8 mouse cellular contexts compared by ENCODE assay signal in genomic region chr1:134454904-134455824, GRCm38 (mm10). TPM values are rescaled to one million over a fixed set of nuclear protein-coding genes. Genes with fewer than 3 reads are reported as not detected.
DNase-seq lines count a peak whose midpoint lies in the region; ATAC-seq and TF ChIP-seq lines count a peak whose summit lies in the region.

TSS of gene Klhl12 (plus strand) at chr1:134455531.

- peak within 1 kb of the TSS; percentile 88 for H3K9ac ChIP-seq in ES-E14 (ENCODE audit: insufficient read depth, low read depth, low read length, poor library complexity, severe bottlenecking)
- H3K9ac ChIP-seq in forebrain, embryonic 15.5 days (replicated peaks) = peak within 1 kb of the TSS; percentile 94
- H3K9ac ChIP-seq in lung, embryonic 14.5 days = peak within 1 kb of the TSS; percentile 95

- DNase-seq in ES-E14 (ENCODE audit: low read depth, low spot score) = peak; percentile 78
- DNase-seq in cerebellum, adult 11-12 months = peak; percentile 95
- peak; percentile 95 to 97 for DNase-seq in heart, postnatal 36 days
- DNase-seq in layer of hippocampus, adult 2 months (ENCODE audit: low spot score in 2 of 2) = peak; percentile 91 to 97
- DNase-seq in lung, embryonic 14.5 days = peak; percentile 95
- peak; percentile 98 for DNase-seq in thymus, adult 2 months

- H3K9me3 ChIP-seq in ES-E14 (ENCODE audit: control insufficient read depth, insufficient read depth, low read depth, low read length) = no peaks in the 10 kb centered on the region
- no peaks in the 10 kb centered on the region for H3K9me3 ChIP-seq in forebrain, embryonic 15.5 days
- no peaks in the 10 kb centered on the region for H3K9me3 ChIP-seq in lung, embryonic 14.5 days (ENCODE audit: low read depth, low read length)

- peak within 1 kb of the TSS; percentile 80 to 95 for H3K4me3 ChIP-seq in ES-E14 (ENCODE audit: insufficient read depth in 1 of 2, low read depth in 1 of 2, low read length in 2 of 2, poor library complexity in 1 of 2, severe bottlenecking in 1 of 2)
- H3K4me3 ChIP-seq in forebrain, embryonic 15.5 days = peak within 1 kb of the TSS; percentile 79
- peak within 1 kb of the TSS; percentile 82 for H3K4me3 ChIP-seq in layer of hippocampus, adult 2 months
- H3K4me3 ChIP-seq in lung, embryonic 14.5 days (ENCODE audit: low read depth, low read length) = peak within 1 kb of the TSS; percentile 85
- H3K4me3 ChIP-seq in olfactory bulb, adult 2 months (ENCODE audit: insufficient read depth, low read depth, low read length) = peak within 1 kb of the TSS; percentile 93
- H3K4me3 ChIP-seq in thymus, adult 2 months (ENCODE audit: control insufficient read depth, insufficient read depth, low read length) = peak within 1 kb of the TSS; percentile 85

- intact Hi-C loops in heart, postnatal 36 days (cut with DNase I) = loop anchor here (1.0 to 2.0 kb wide), 2 partner anchors 38 to 93 kb away; no protein-coding TSS in a partner anchor

- H3K27me3 ChIP-seq in forebrain, embryonic 15.5 days = peaks cover 3% of the 10 kb centered on the region; the same call in 1 of the 2 replicates
- H3K27me3 ChIP-seq in lung, embryonic 14.5 days (ENCODE audit: insufficient read depth, low read length) = no peaks in the 10 kb centered on the region
- no peaks in the 10 kb centered on the region for H3K27me3 ChIP-seq in thymus, adult 2 months (ENCODE audit: control insufficient read depth, insufficient read depth, low read length)

- peak; percentile 51 for TF ChIP-seq CTCF in layer of hippocampus, adult 2 months (conservative IDR thresholded peaks at IDR 0.05)
- TF ChIP-seq CTCF in lung, embryonic 14.5 days (IDR thresholded peaks at IDR 0.05; ENCODE audit: low read depth) = no peak
- no peak for TF ChIP-seq CTCF in olfactory bulb, adult 2 months (IDR thresholded peaks at IDR 0.05; ENCODE audit: insufficient read depth, low read depth, low read length)
- TF ChIP-seq CTCF in thymus, adult 2 months (IDR thresholded peaks at IDR 0.05; ENCODE audit: borderline replicate concordance, control insufficient read depth, extremely low read depth, insufficient read depth, low read length, poor library complexity) = peak; percentile 58; the same call in 1 of the 2 replicates

- 1% methylated on average over 60 of the region's 61 CpGs for WGBS in forebrain, embryonic 15.5 days
- WGBS in lung, embryonic 14.5 days = under 1% methylated on average over 61 of the region's 61 CpGs
- WGBS in olfactory bulb, adult 2 months = under 1% methylated on average over 61 of the region's 61 CpGs
- under 1% methylated on average over 61 of the region's 61 CpGs for WGBS in thymus, adult 2 months

- peaks cover 3% of the 10 kb centered on the region for H3K36me3 ChIP-seq in ES-E14 (ENCODE audit: control insufficient read depth, insufficient read depth, low read length, poor library complexity, severe bottlenecking)
- H3K36me3 ChIP-seq in forebrain, embryonic 15.5 days = peaks cover 17% of the 10 kb centered on the region; the same call in 1 of the 2 replicates
- H3K36me3 ChIP-seq in lung, embryonic 14.5 days (ENCODE audit: insufficient read depth) = peaks cover 19% of the 10 kb centered on the region
- H3K36me3 ChIP-seq in thymus, adult 2 months (ENCODE audit: control insufficient read depth, insufficient read depth, low read length) = 0 out of 2 replicates have a peak, but pooled peaks cover 3% of the 10 kb centered on the region

- peak within 1 kb of the TSS; percentile 85 for H3K4me2 ChIP-seq in forebrain, embryonic 15.5 days (replicated peaks)
- peak within 1 kb of the TSS; percentile 63 for H3K4me2 ChIP-seq in lung, embryonic 14.5 days

- in situ Hi-C loops in ES-E14 (cut with MboI; ENCODE audit: low sequenced_read_pairs in 2 of 2, unreplicated experiment in 2 of 2) = no loop called here

- ATAC-seq in forebrain, embryonic 15.5 days (replicated peaks) = peak; percentile 95
- ATAC-seq in lung, embryonic 14.5 days (ENCODE audit: insufficient read depth) = peak; percentile 92

- no peaks in the 10 kb centered on the region for H3K4me1 ChIP-seq in ES-E14 (ENCODE audit: control insufficient read depth in 2 of 2, insufficient read depth in 2 of 2, low read length in 2 of 2, poor library complexity in 1 of 2)
- peaks cover 23% of the 10 kb centered on the region for H3K4me1 ChIP-seq in forebrain, embryonic 15.5 days
- H3K4me1 ChIP-seq in lung, embryonic 14.5 days (ENCODE audit: insufficient read depth) = 0 out of 2 replicates have a peak, but pooled peaks cover 4% of the 10 kb centered on the region
- no peaks in the 10 kb centered on the region for H3K4me1 ChIP-seq in olfactory bulb, adult 2 months (ENCODE audit: control insufficient read depth, insufficient read depth, low read length)
- peaks cover 4% of the 10 kb centered on the region; the same call in 1 of the 2 replicates for H3K4me1 ChIP-seq in thymus, adult 2 months (replicated peaks; ENCODE audit: control insufficient read depth, insufficient read depth, low read length)

- no peak for TF ChIP-seq POLR2A in olfactory bulb, adult 2 months (IDR thresholded peaks at IDR 0.05; ENCODE audit: insufficient read depth, low read depth, low read length)
- TF ChIP-seq POLR2A in thymus, adult 2 months (IDR thresholded peaks at IDR 0.05; ENCODE audit: control insufficient read depth, extremely low read depth, insufficient read depth, low read length, poor library complexity) = peak; percentile 83

- no peak within 1 kb of the TSS for H3K27ac ChIP-seq in ES-E14 (ENCODE audit: insufficient read depth, low read depth, low read length, poor library complexity, severe bottlenecking)
- peak within 1 kb of the TSS; percentile 79 for H3K27ac ChIP-seq in forebrain, embryonic 15.5 days (replicated peaks)
- H3K27ac ChIP-seq in layer of hippocampus, adult 2 months = peak within 1 kb of the TSS; percentile 90
- H3K27ac ChIP-seq in lung, embryonic 14.5 days (ENCODE audit: low read depth) = peak within 1 kb of the TSS; percentile 63
- no peak within 1 kb of the TSS; the same call in 1 of the 2 replicates for H3K27ac ChIP-seq in olfactory bulb, adult 2 months (ENCODE audit: insufficient read depth, low read depth, low read length)
- H3K27ac ChIP-seq in thymus, adult 2 months (ENCODE audit: control insufficient read depth, insufficient read depth, low read length) = no peak within 1 kb of the TSS

TF ChIP-seq in ES-E14, 5 proteins besides CTCF, POLR2A, EP300 and RAD21:
- TF ChIP-seq MAFK (IDR thresholded peaks at IDR 0.05; ENCODE audit: insufficient read depth, low read depth, low read length) (no peak), ZC3H11A (IDR thresholded peaks at IDR 0.05; ENCODE audit: borderline replicate concordance, low read depth, low read length) (no peak), ZNF384 (IDR thresholded peaks at IDR 0.05; ENCODE audit: low read depth, low read length) (no peak), HCFC1 (IDR thresholded peaks at IDR 0.05; ENCODE audit: borderline replicate concordance, insufficient read depth, low read length) (peak; percentile 71; the same call in 1 of the 2 replicates), CHD2 (IDR thresholded peaks at IDR 0.05; ENCODE audit: low read depth, low read length) (no peak)

RNA-seq across cellular contexts. Expression of gene Klhl12, which starts in this region (rescaled TPM):
- total RNA-seq in ES-E14 (2012; rRNA removed) = 21.8 and 22.7 TPM in 2 replicates
- polyA plus RNA-seq in forebrain, embryonic 15.5 days (2015; fragmentation: Nextera tagmentation; extraction: Ambion mirVana) = 39.7 and 40.1 TPM in 2 replicates
- 10 to 100 TPM; 20.3 to 21.5 TPM for total RNA-seq in heart, postnatal 36 days (2021)
- 10 to 100 TPM; 43.5 to 44.4 TPM for total RNA-seq in layer of hippocampus, adult 2 months (2021)
- 26.6 and 29.9 TPM in 2 replicates for polyA plus RNA-seq in lung, embryonic 14.5 days (2014; fragmentation: Nextera tagmentation; extraction: Ambion mirVana)
- not detected in 2 replicates for polyA plus RNA-seq in olfactory bulb, adult 2 months (2012; ENCODE audit: insufficient read depth, insufficient read length, low replicate concordance, missing spikeins)
- 7.7 and 7.9 TPM in 2 replicates for polyA plus RNA-seq in thymus, adult 2 months (2012; rRNA removed)

Comparison
In these comparisons a context has a peak if more than half of its experiments do, and no peak if none do; other contexts are left out.
1. H3K27ac ChIP-seq: peak in forebrain, embryonic 15.5 days (single experiment), layer of hippocampus, adult 2 months (single experiment) and lung, embryonic 14.5 days (single experiment); none in ES-E14 (single experiment), olfactory bulb, adult 2 months (single experiment) and thymus, adult 2 months (single experiment).
2. CTCF ChIP-seq: peak in layer of hippocampus, adult 2 months (single experiment) and thymus, adult 2 months (single experiment); none in lung, embryonic 14.5 days (single experiment) and olfactory bulb, adult 2 months (single experiment).
3. Peak in every context shown above with its lines, with median percentiles within 50 percentile points of each other: DNase-seq, H3K4me3 ChIP-seq and H3K9ac ChIP-seq.